Comparison of ENCODE assay signal across 14 mouse cellular contexts in genomic region chr12:88784199-88785147, GRCm38 (mm10).
A peak's percentile ranks its signal among the peaks of the same experiment; 100 is the strongest.
DNase-seq lines count a peak whose midpoint lies in the region; ATAC-seq and TF ChIP-seq lines count a peak whose summit lies in the region.
"Had no signal": no experiment of that assay in that cellular context is flagged by ENCODE, and none has a peak within 500 bp of the region (broad histone marks: within the 10 kb centered on the region; RNA-seq: fewer than 3 reads in every experiment).

No protein-coding gene starts in this region.

- TF ChIP-seq CTCF in olfactory bulb, adult 2 months (IDR thresholded peaks at IDR 0.05; ENCODE audit: insufficient read depth, low read depth, low read length): no peak

- H3K36me3 ChIP-seq in megakaryocyte, embryonic 14.5 days (replicated peaks; ENCODE audit: low read length): no peaks in the 10 kb centered on the region
- no peaks in the 10 kb centered on the region for H3K36me3 ChIP-seq in forebrain, embryonic 15.5 days
- no peaks in the 10 kb centered on the region for H3K36me3 ChIP-seq in midbrain, embryonic 10.5 days
- H3K36me3 ChIP-seq: liver, embryonic 13.5 days had no signal

- no peak for TF ChIP-seq POLR2A in olfactory bulb, adult 2 months (IDR thresholded peaks at IDR 0.05; ENCODE audit: insufficient read depth, low read depth, low read length)

- H3K27ac ChIP-seq in forebrain, embryonic 15.5 days (replicated peaks): peak overlapping the region; percentile 86
- H3K27ac ChIP-seq in midbrain, embryonic 10.5 days (replicated peaks): peak overlapping the region; percentile 35; the same call in 1 of the 2 replicates
- H3K27ac ChIP-seq in olfactory bulb, adult 2 months (ENCODE audit: insufficient read depth, low read depth, low read length): peak overlapping the region; percentile 55
- H3K27ac ChIP-seq: liver, embryonic 13.5 days had no signal

- ATAC-seq in megakaryocyte, adult 5-6 weeks (ENCODE audit: poor library complexity, severe bottlenecking): no peak
- ATAC-seq in forebrain, embryonic 15.5 days (replicated peaks): peak; percentile 87
- ATAC-seq: CD4-positive, CD25-positive, alpha-beta regulatory T cell, adult 4 months; Patski had no signal

- peak overlapping the region; percentile 50 for H3K4me3 ChIP-seq in megakaryocyte, embryonic 14.5 days (replicated peaks)
- no peak overlapping the region for H3K4me3 ChIP-seq in forebrain, embryonic 15.5 days
- no peak overlapping the region for H3K4me3 ChIP-seq in midbrain, embryonic 10.5 days
- no peak overlapping the region for H3K4me3 ChIP-seq in olfactory bulb, adult 2 months (ENCODE audit: insufficient read depth, low read depth, low read length)
- H3K4me3 ChIP-seq: liver, embryonic 13.5 days had no signal

- peaks cover 6% of the 10 kb centered on the region; the same call in 1 of the 2 replicates for H3K9me3 ChIP-seq in megakaryocyte, embryonic 14.5 days
- H3K9me3 ChIP-seq in forebrain, embryonic 15.5 days: no peaks in the 10 kb centered on the region
- H3K9me3 ChIP-seq in midbrain, embryonic 10.5 days (replicated peaks): no peaks in the 10 kb centered on the region
- H3K9me3 ChIP-seq: liver, embryonic 13.5 days had no signal

- 22% methylated on average over 10 of the region's 10 CpGs for WGBS in forebrain, embryonic 15.5 days
- 55% methylated on average over 10 of the region's 10 CpGs for WGBS in midbrain, embryonic 10.5 days
- 31% methylated on average over 10 of the region's 10 CpGs for WGBS in olfactory bulb, adult 2 months

- no peaks in the 10 kb centered on the region for H3K27me3 ChIP-seq in megakaryocyte, embryonic 14.5 days (replicated peaks)
- no peaks in the 10 kb centered on the region for H3K27me3 ChIP-seq in forebrain, embryonic 15.5 days
- H3K27me3 ChIP-seq in midbrain, embryonic 10.5 days (ENCODE audit: low read depth, poor library complexity, severe bottlenecking): no peaks in the 10 kb centered on the region
- H3K27me3 ChIP-seq: liver, embryonic 13.5 days; Patski had no signal

- H3K9ac ChIP-seq in forebrain, embryonic 15.5 days (replicated peaks): no peak overlapping the region; the same call in 1 of the 2 replicates
- H3K9ac ChIP-seq: liver, embryonic 13.5 days had no signal

- H3K4me1 ChIP-seq in megakaryocyte, embryonic 14.5 days: no peaks in the 10 kb centered on the region
- H3K4me1 ChIP-seq in forebrain, embryonic 15.5 days: peaks cover 21% of the 10 kb centered on the region
- H3K4me1 ChIP-seq in midbrain, embryonic 10.5 days: peaks cover 10% of the 10 kb centered on the region; the same call in 1 of the 2 replicates
- H3K4me1 ChIP-seq in olfactory bulb, adult 2 months (ENCODE audit: control insufficient read depth, insufficient read depth, low read length): peaks cover 10% of the 10 kb centered on the region
- H3K4me1 ChIP-seq: liver, embryonic 13.5 days had no signal

- H3K4me2 ChIP-seq in forebrain, embryonic 15.5 days (replicated peaks): no peak overlapping the region
- H3K4me2 ChIP-seq: liver, embryonic 13.5 days had no signal

- no peak for DNase-seq in midbrain, embryonic 10.5 days (ENCODE audit: low spot score)
- no peak for DNase-seq in cerebellum, postnatal 36 days
- DNase-seq in urinary bladder, postnatal 36 days (ENCODE audit: low spot score in 2 of 2): no peak
- DNase-seq in cerebellum, adult 9-11 months: no peak
- DNase-seq: adrenal gland, adult 8-10 months; cerebellum, adult 11-12 months; liver, embryonic 13.5 days; right cerebral cortex, postnatal 4 days had no signal

Comparison
In these comparisons a context has a peak if more than half of its experiments do, and no peak if none do; other contexts are left out.
1. H3K27ac ChIP-seq: peak in every context shown above with its lines; median percentile 86 in forebrain, embryonic 15.5 days; 55 in olfactory bulb, adult 2 months; 35 in midbrain, embryonic 10.5 days.